Mouse (Mus musculus) gastrocnemius, postnatal 36 days (tissue): ENCODE measurements around the gene Rnf121. TPM values are rescaled to one million over a fixed set of nuclear protein-coding genes. Genes with fewer than 3 reads are reported as not detected.

Experiments
- DNase-seq, 2 experiments: peaks; one replicate each; pipeline ENCODE4 v3.0.0; 2022
- intact Hi-C: fragments of 180-260 bp; cut with DNase I; formaldehyde crosslinking; loops from one replicate; pipeline ENCODE4 v1.15.1; 2025
- long read RNA-seq, 2 experiments: library from polyadenylated mRNA; stranded (forward); transcript quantifications; one replicate each; pipeline ENCODE4 v2.0.0; 2021
- total RNA-seq, 2 experiments: library from RNA; stranded (reverse); gene quantifications; 2 replicates each; pipeline ENCODE4 v1.2.3; 2021

The Rnf121 gene
- total RNA-seq, result 10 to 100 TPM; 22.0 to 22.5 TPM
- long read RNA-seq, experiment 1, transcript Rnf121-202 (9 exons, 2,249 nt), result major isoform, 20 of 31 reads
- long read RNA-seq, experiment 1, transcript Rnf121-201 (9 exons, 2,344 nt), result minor isoform, 5 of 31 reads
- long read RNA-seq, experiment 1, partial matches to known transcripts, result 0 of 31 reads
- long read RNA-seq, experiment 1, other reads (novel, unspliced or antisense), result 6 of 31 reads
- long read RNA-seq, experiment 2, transcript Rnf121-202 (9 exons, 2,249 nt), result major isoform, 20 of 32 reads
- long read RNA-seq, experiment 2, partial matches to known transcripts, result 1 of 32 reads
- long read RNA-seq, experiment 2, other reads (novel, unspliced or antisense), result 10 of 32 reads

GRCm38 (mm10) chr7:102065046-102065891 is at the start of gene Rnf121, which contains the start of the genes Xndc1 and Xntrpc:
Gene Rnf121 (minus strand): TSS chr7:102065469.
Gene Xndc1 (plus strand): TSS chr7:102065511.
Gene Xntrpc (plus strand): TSS chr7:102065713.
- peak; percentile 91 for DNase-seq
- intact Hi-C loops, result no loop called here

DNA sequence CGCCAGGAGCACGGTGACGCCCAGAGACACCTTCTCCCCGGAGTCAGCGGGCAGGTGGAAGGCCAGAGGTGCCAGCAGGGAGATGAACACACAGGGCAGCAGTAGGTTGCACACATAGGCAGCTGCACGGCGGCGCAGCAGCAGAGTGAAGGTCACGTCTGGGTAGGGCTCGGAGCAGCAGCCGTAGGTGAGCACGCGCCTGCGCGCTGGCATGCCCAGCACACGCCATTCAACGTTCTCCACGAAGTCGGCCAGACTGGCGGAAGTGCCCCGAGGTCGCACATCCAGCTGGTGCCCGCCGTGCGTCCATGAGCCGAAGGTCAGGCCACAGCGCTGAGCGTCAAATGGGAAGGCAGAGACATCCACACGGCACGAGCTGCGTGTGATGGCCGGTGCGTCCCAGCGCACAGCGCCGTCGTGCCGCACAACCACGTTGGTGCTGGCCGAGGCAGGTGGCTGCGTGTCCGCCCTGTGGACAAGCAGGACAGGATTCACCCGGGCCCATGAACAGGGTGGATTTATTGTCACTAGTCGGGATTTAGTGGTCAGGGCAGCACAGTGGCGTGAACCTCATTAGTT is 48.0 kb upstream of the Rnf121 start:
- DNase-seq, result no peak

GRCm38 (mm10) chr7:102109746-102110145 is 44.5 kb upstream of the Rnf121 start:
- DNase-seq, result no peak
- intact Hi-C loops, result no loop called here

More for the DNA sequence above, 48.0 kb upstream of the Rnf121 start:
- intact Hi-C loops, result no loop called here

- DNase-seq, result no peak
- intact Hi-C loops, result no loop called here
Observed at GRCm38 (mm10) chr7:102109171-102109570, 43.9 kb upstream of the Rnf121 start, which contains the start of gene Art5. Gene Art5 (minus strand): TSS chr7:102109489.

DNA sequence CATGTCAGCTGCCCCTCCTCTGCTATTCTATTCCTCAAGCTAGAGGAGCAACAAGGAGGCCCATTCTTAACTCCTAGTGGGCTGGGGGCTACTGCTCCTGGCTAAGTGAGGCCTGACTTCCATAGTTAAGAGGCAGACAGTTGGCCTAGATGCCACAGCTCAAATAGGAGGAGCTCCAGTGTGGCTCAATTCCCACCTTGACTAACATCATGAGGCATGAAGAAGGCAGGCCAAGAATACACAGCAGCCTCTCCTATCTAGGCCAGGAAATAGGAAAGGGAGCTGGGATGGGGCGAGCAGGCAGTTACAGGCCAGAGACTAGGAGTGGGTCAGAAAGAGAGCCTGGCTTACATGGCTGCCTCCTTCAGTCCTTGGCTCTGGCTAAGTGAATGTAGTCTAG is 42.9 kb upstream of the Rnf121 start:
- DNase-seq, result no peak
- intact Hi-C loops, result no loop called here

GRCm38 (mm10) chr7:102106700-102107141 is 41.5 kb upstream of the Rnf121 start:
- DNase-seq, result peak in 1 of 2 experiments; percentile 16
- intact Hi-C loops, result no loop called here

DNA sequence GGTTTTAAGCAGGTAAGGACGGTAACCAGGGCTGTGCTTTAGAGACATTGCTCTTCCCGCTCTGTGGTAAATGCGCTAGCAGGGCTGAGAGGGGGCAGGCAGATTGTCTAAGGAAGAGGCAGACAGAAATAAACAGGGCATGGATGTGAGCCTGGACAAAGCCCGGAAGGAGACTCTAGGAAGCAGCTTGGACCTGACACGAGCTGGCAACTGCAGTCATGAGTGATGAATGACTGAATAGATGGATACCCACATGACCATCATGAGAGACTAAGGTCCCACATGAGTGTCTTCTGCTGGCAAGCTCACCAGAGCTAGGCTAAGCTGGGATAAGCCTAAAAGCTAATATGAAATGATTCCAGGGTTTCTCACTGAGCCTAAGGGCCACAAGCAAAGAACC is 38.9 kb upstream of the Rnf121 start:
- DNase-seq, result no peak
- intact Hi-C loops, result no loop called here

DNA sequence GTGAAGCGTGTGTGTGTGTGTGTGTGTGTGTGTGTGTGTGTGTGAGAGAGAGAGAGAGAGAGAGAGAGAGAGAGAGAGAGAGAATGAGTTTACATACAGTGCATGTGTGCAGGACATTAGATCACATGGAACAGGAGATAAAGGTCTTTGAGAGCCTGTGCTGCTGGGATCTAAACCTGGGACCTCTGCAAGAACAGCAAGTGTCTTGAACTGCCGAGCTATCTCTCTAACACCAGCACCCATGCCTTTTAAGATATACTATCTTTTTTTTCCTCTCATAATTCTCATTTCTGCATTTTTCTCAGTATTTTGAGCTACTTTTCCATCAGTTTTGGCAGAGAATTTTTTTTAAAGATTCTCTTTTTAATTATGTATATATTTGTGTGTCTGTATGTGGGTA is 38.3 kb upstream of the Rnf121 start:
- DNase-seq, result no peak
- intact Hi-C loops, result no loop called here

GRCm38 (mm10) chr7:102102696-102103095 is 37.4 kb upstream of the Rnf121 start:
- intact Hi-C loops, result no loop called here
- DNase-seq, result no peak

DNA sequence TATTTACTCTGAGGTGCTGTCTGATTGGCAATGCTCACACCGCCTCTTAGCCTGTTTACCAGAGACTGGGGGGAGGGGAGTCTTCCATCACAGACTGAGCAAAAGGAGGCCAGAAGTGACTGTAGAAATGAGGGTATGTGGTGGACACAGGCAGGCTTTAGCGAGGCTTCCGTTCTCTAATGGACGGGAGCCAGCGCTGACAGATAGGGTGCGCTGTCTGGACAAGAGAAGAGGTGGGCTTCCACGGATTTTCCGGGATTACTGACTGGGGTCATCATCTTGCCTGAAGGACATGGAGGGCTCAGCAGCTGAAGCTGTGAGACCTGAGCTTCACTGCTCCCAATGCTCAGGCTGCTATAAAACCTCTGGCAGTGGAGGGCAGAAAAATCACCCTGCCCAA is 37.0 kb upstream of the Rnf121 start:
- no peak for DNase-seq
- intact Hi-C loops, result no loop called here

DNA sequence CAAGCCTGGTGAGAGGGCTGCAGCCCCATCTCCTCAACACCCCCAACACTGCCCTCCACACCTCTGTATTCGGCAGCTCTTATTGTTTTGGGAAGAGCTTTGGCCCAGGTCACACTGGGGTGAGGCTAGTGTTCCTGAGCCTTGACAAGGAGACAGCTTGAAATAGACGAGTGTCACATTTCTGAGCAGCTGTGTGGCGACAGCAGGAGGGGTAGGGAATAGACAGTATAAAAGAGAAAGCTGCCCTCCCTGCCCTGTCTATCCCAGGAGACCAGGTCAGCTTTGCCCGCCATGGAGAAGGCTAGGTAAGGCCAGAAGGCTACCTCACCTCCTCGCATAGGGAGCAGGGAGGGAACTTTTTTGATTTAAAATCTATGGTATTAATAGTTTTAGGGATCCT is 36.2 kb upstream of the Rnf121 start, which contains the start of gene Art1:
Gene Art1, plus strand, starts transcription at position 257 of the 400 bp plus-strand sequence.
- intact Hi-C loops, result no loop called here
- peak in 1 of 2 experiments; percentile 42 for DNase-seq

GRCm38 (mm10) chr7:102100868-102101267 is 35.6 kb upstream of the Rnf121 start:
- intact Hi-C loops, result no loop called here
- DNase-seq, result no peak

GRCm38 (mm10) chr7:102099760-102100661 is 34.7 kb upstream of the Rnf121 start:
- no peak for DNase-seq

GRCm38 (mm10) chr7:102087336-102087735 is 22.1 kb upstream of the Rnf121 start:
- intact Hi-C loops, result no loop called here

More at GRCm38 (mm10) chr7:102099760-102100661, 34.7 kb upstream of the Rnf121 start:
- intact Hi-C loops, result no loop called here

DNA sequence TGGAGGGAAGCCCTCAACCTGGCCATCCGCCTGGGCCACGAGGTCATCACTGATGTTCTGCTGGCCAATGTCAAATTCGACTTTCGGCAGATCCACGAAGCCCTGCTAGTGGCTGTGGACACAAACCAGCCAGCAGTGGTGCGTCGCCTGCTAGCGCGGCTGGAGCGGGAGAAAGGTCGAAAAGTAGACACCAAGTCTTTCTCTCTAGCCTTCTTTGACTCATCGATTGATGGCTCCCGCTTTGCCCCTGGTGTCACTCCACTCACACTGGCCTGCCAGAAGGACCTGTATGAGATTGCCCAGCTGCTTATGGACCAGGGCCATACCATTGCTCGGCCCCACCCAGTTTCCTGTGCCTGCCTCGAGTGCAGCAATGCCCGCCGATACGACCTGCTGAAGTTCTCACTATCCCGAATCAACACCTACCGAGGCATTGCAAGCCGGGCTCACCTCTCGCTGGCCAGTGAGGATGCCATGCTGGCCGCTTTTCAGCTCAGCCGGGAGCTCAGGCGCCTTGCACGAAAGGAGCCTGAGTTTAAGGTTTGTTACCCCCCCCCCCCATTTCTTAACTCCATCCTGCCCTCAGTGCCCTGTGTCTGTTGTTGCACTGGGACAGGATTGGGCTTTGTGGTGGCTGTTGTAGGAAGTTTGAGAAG is 18.9 kb upstream of the Rnf121 start:
- no peak for DNase-seq
- intact Hi-C loops, result no loop called here

More at GRCm38 (mm10) chr7:102087336-102087735, 22.1 kb upstream of the Rnf121 start:
- no peak for DNase-seq

DNA sequence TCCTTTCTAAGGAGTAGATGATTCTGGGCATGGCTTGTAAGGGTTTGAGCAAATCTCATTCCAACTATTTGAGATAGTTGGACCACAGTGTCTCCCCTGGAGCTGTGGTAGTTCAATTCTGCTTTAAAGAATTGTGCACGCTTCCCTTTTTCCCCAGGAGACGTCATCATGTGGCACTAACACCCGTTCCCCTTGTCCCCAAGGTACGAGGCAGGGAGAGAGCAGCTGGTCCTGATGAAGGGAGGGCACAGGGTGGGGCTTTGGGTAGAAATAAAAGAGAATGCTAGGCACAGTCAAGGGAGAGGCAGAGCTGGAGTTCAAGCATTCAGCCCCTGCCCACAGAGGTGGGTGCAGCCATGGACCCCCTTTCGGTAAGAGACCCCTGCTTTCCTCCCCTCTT is 17.5 kb upstream of the Rnf121 start, which contains the start of gene Trpc2:
Gene Trpc2, plus strand, starts transcription at position 301 of the 400 bp plus-strand sequence.
- DNase-seq, result no peak
- intact Hi-C loops, result no loop called here

- DNase-seq, result no peak
- intact Hi-C loops, result no loop called here
Observed at GRCm38 (mm10) chr7:102081784-102082183, 16.5 kb upstream of the Rnf121 start.

- DNase-seq, result no peak
- intact Hi-C loops, result no loop called here
Observed at GRCm38 (mm10) chr7:102080311-102080710, 15.0 kb upstream of the Rnf121 start.

GRCm38 (mm10) chr7:102078517-102078916 is 13.2 kb upstream of the Rnf121 start:
- DNase-seq, result no peak
- intact Hi-C loops, result loop anchor here (5.0 kb wide), 2 partner anchors 76 to 161 kb away; no protein-coding TSS in a partner anchor
